10 mouse cellular contexts compared by ENCODE assay signal in the genomic region with DNA sequence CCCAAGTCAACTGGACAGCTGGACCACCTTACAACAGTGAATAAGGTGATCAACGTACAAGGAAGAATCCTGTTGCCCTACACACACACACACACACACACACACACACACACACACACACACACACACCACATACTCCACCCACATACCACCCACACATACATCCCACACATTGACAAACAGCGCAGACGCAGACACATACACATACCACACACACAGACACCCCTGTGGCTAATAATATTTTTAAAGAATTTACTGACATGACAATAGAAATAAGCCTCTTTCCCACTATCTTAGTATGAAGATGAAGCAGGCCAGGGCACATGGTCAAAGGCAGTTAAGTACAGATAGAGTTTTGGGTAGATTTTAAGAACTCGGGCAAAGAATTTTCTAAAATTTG.
A peak's percentile ranks its signal among the peaks of the same experiment; 100 is the strongest.
DNase-seq lines count a peak whose midpoint lies in the region; ATAC-seq and TF ChIP-seq lines count a peak whose summit lies in the region.
"Had no signal": no experiment of that assay in that cellular context is flagged by ENCODE, and none has a peak within 500 bp of the region (broad histone marks: within the 10 kb centered on the region; RNA-seq: fewer than 3 reads in every experiment).

No protein-coding gene starts in this region.

- no peak for TF ChIP-seq CTCF in stomach, postnatal 0 days (IDR thresholded peaks at IDR 0.05; ENCODE audit: low read depth)

- no peaks in the 10 kb centered on the region for H3K27me3 ChIP-seq in hindbrain, embryonic 12.5 days
- no peaks in the 10 kb centered on the region for H3K27me3 ChIP-seq in hindbrain, embryonic 16.5 days (replicated peaks; ENCODE audit: control insufficient read depth, insufficient read depth, low read length)
- H3K27me3 ChIP-seq in midbrain, embryonic 13.5 days, result no peaks in the 10 kb centered on the region
- no peaks in the 10 kb centered on the region for H3K27me3 ChIP-seq in midbrain, embryonic 14.5 days (ENCODE audit: control insufficient read depth, insufficient read depth, low read length)
- H3K27me3 ChIP-seq in liver, embryonic 12.5 days (replicated peaks), result peaks cover 7% of the 10 kb centered on the region; the same call in 1 of the 2 replicates
- no peaks in the 10 kb centered on the region for H3K27me3 ChIP-seq in stomach, postnatal 0 days (ENCODE audit: control insufficient read depth, insufficient read depth, low read length)
- H3K27me3 ChIP-seq: neural tube, embryonic 15.5 days had no signal

- TF ChIP-seq EP300 in stomach, postnatal 0 days (optimal IDR thresholded peaks at IDR 0.05), result no peak

- H3K27ac ChIP-seq in hindbrain, embryonic 12.5 days, result no peak overlapping the region
- H3K27ac ChIP-seq in hindbrain, embryonic 16.5 days (ENCODE audit: low read depth, low read length), result no peak overlapping the region
- H3K27ac ChIP-seq in midbrain, embryonic 13.5 days, result peak overlapping the region; percentile 51; the same call in 1 of the 2 replicates
- H3K27ac ChIP-seq in midbrain, embryonic 14.5 days (replicated peaks; ENCODE audit: low read depth, low read length), result no peak overlapping the region
- H3K27ac ChIP-seq in liver, embryonic 12.5 days, result peak overlapping the region; percentile 98
- peak overlapping the region; percentile 73 for H3K27ac ChIP-seq in stomach, postnatal 0 days (replicated peaks)
- H3K27ac ChIP-seq: neural tube, embryonic 15.5 days had no signal

- H3K9me3 ChIP-seq in hindbrain, embryonic 12.5 days (replicated peaks), result no peaks in the 10 kb centered on the region
- H3K9me3 ChIP-seq in hindbrain, embryonic 16.5 days (ENCODE audit: control insufficient read depth, low read length), result no peaks in the 10 kb centered on the region
- H3K9me3 ChIP-seq in midbrain, embryonic 13.5 days, result no peaks in the 10 kb centered on the region
- H3K9me3 ChIP-seq in midbrain, embryonic 14.5 days (ENCODE audit: control insufficient read depth, low read length), result no peaks in the 10 kb centered on the region
- no peaks in the 10 kb centered on the region for H3K9me3 ChIP-seq in liver, embryonic 12.5 days (replicated peaks)
- H3K9me3 ChIP-seq in stomach, postnatal 0 days (ENCODE audit: control insufficient read depth, low read length), result no peaks in the 10 kb centered on the region
- H3K9me3 ChIP-seq: neural tube, embryonic 15.5 days had no signal

- DNase-seq in midbrain, embryonic 14.5 days, result no peak
- no peak for DNase-seq in stomach, postnatal 0 days (ENCODE audit: low spot score)
- DNase-seq in frontal cortex, postnatal 36 days (ENCODE audit: low spot score in 2 of 2), result no peak
- DNase-seq: gastrocnemius, postnatal 10 days; right cerebral cortex, postnatal 14 days had no signal

- H3K9ac ChIP-seq in hindbrain, embryonic 12.5 days, result no peak overlapping the region
- no peak overlapping the region for H3K9ac ChIP-seq in hindbrain, embryonic 16.5 days (ENCODE audit: low read depth, low read length)
- no peak overlapping the region for H3K9ac ChIP-seq in midbrain, embryonic 13.5 days (replicated peaks)
- no peak overlapping the region for H3K9ac ChIP-seq in midbrain, embryonic 14.5 days (replicated peaks; ENCODE audit: low read length)
- H3K9ac ChIP-seq in liver, embryonic 12.5 days, result peak overlapping the region; percentile 70
- H3K9ac ChIP-seq in stomach, postnatal 0 days (ENCODE audit: low read length), result no peak overlapping the region
- H3K9ac ChIP-seq: neural tube, embryonic 15.5 days had no signal

- no peak overlapping the region for H3K4me2 ChIP-seq in hindbrain, embryonic 12.5 days (replicated peaks)
- H3K4me2 ChIP-seq in hindbrain, embryonic 16.5 days (ENCODE audit: low read length), result no peak overlapping the region
- H3K4me2 ChIP-seq in midbrain, embryonic 13.5 days (replicated peaks), result no peak overlapping the region
- H3K4me2 ChIP-seq in midbrain, embryonic 14.5 days (ENCODE audit: low read length), result no peak overlapping the region
- peak overlapping the region; percentile 62 for H3K4me2 ChIP-seq in liver, embryonic 12.5 days
- H3K4me2 ChIP-seq in stomach, postnatal 0 days (replicated peaks; ENCODE audit: low read depth), result no peak overlapping the region
- H3K4me2 ChIP-seq: neural tube, embryonic 15.5 days had no signal

- no peaks in the 10 kb centered on the region for H3K4me1 ChIP-seq in hindbrain, embryonic 12.5 days
- H3K4me1 ChIP-seq in hindbrain, embryonic 16.5 days (ENCODE audit: control insufficient read depth, insufficient read depth, low read depth, low read length), result no peaks in the 10 kb centered on the region
- H3K4me1 ChIP-seq in midbrain, embryonic 13.5 days (replicated peaks), result peaks cover 5% of the 10 kb centered on the region; the same call in 1 of the 2 replicates
- H3K4me1 ChIP-seq in midbrain, embryonic 14.5 days (ENCODE audit: control insufficient read depth, insufficient read depth, low read length), result no peaks in the 10 kb centered on the region
- H3K4me1 ChIP-seq in liver, embryonic 12.5 days, result peaks cover 65% of the 10 kb centered on the region
- H3K4me1 ChIP-seq in stomach, postnatal 0 days (replicated peaks; ENCODE audit: control insufficient read depth, insufficient read depth), result no peaks in the 10 kb centered on the region
- H3K4me1 ChIP-seq: neural tube, embryonic 15.5 days had no signal

- WGBS in hindbrain, embryonic 12.5 days, result 80% methylated on average over 4 of the region's 4 CpGs
- WGBS in hindbrain, embryonic 16.5 days, result 89% methylated on average over 4 of the region's 4 CpGs
- 87% methylated on average over 4 of the region's 4 CpGs for WGBS in midbrain, embryonic 13.5 days
- 85% methylated on average over 4 of the region's 4 CpGs for WGBS in midbrain, embryonic 14.5 days
- 54% methylated on average over 4 of the region's 4 CpGs for WGBS in liver, embryonic 12.5 days (ENCODE audit: insufficient replicate concordance)
- WGBS in stomach, postnatal 0 days, result 57% methylated on average over 4 of the region's 4 CpGs

- H3K4me3 ChIP-seq in hindbrain, embryonic 12.5 days, result no peak overlapping the region
- H3K4me3 ChIP-seq in hindbrain, embryonic 16.5 days (ENCODE audit: low read length), result no peak overlapping the region
- no peak overlapping the region for H3K4me3 ChIP-seq in midbrain, embryonic 13.5 days (replicated peaks)
- no peak overlapping the region for H3K4me3 ChIP-seq in midbrain, embryonic 14.5 days (replicated peaks; ENCODE audit: low read depth, low read length)
- H3K4me3 ChIP-seq in liver, embryonic 12.5 days, result peak overlapping the region; percentile 27
- H3K4me3 ChIP-seq in stomach, postnatal 0 days (ENCODE audit: low read depth, low read length), result no peak overlapping the region
- H3K4me3 ChIP-seq: neural tube, embryonic 15.5 days had no signal

- peak; percentile 13; the same call in 1 of the 2 replicates for ATAC-seq in hindbrain, embryonic 12.5 days (ENCODE audit: low FRiP score)
- ATAC-seq in hindbrain, embryonic 16.5 days, result no peak
- peak; percentile 40; the same call in 1 of the 2 replicates for ATAC-seq in midbrain, embryonic 13.5 days
- ATAC-seq in midbrain, embryonic 14.5 days (ENCODE audit: low FRiP score, low TSS enrichment), result no peak
- peak; percentile 23 for ATAC-seq in liver, embryonic 12.5 days
- no peak; the same call in 1 of the 2 replicates for ATAC-seq in stomach, postnatal 0 days (ENCODE audit: low FRiP score, low TSS enrichment)

- H3K36me3 ChIP-seq in hindbrain, embryonic 12.5 days, result no peaks in the 10 kb centered on the region
- no peaks in the 10 kb centered on the region for H3K36me3 ChIP-seq in hindbrain, embryonic 16.5 days (ENCODE audit: control insufficient read depth, insufficient read depth, low read length)
- H3K36me3 ChIP-seq in midbrain, embryonic 13.5 days, result peaks cover 3% of the 10 kb centered on the region; the same call in 1 of the 2 replicates
- H3K36me3 ChIP-seq in midbrain, embryonic 14.5 days (ENCODE audit: control insufficient read depth, insufficient read depth, low read length), result peaks cover 21% of the 10 kb centered on the region; the same call in 1 of the 2 replicates
- H3K36me3 ChIP-seq in liver, embryonic 12.5 days, result no peaks in the 10 kb centered on the region
- no peaks in the 10 kb centered on the region for H3K36me3 ChIP-seq in stomach, postnatal 0 days (ENCODE audit: control insufficient read depth, insufficient read depth, low read length)

Comparison
In these comparisons a context has a peak if more than half of its experiments do, and no peak if none do; other contexts are left out.
1. ATAC-seq: peak in hindbrain, embryonic 12.5 days (single experiment), midbrain, embryonic 13.5 days (single experiment) and liver, embryonic 12.5 days (single experiment); none in hindbrain, embryonic 16.5 days (single experiment), midbrain, embryonic 14.5 days (single experiment) and stomach, postnatal 0 days (single experiment).
2. H3K27ac ChIP-seq: peak in midbrain, embryonic 13.5 days (single experiment), liver, embryonic 12.5 days (single experiment) and stomach, postnatal 0 days (single experiment); none in hindbrain, embryonic 12.5 days (single experiment), hindbrain, embryonic 16.5 days (single experiment) and midbrain, embryonic 14.5 days (single experiment).